Mouse (Mus musculus) bone marrow, adult 2 months (tissue): ENCODE data around the gene Trim72.
A peak's percentile ranks its signal among the peaks of the same experiment; 100 is the strongest.

Experiments
- CTCF ChIP-seq: fragments of 200-500 bp; IDR thresholded peaks from 2 replicates; pipeline ENCODE4 v1.5.1; 2011; ENCODE audit warnings: low read length, control low read depth; ENCODE audit not compliant: control insufficient read depth, insufficient read depth
- POLR2A ChIP-seq: fragments of 200-500 bp; IDR thresholded peaks from 2 replicates; pipeline ENCODE4 v1.6.1; 2011; ENCODE audit warnings: low read depth, mild to moderate bottlenecking, control low read depth, low read length, borderline replicate concordance; ENCODE audit not compliant: control insufficient read depth

DNA sequence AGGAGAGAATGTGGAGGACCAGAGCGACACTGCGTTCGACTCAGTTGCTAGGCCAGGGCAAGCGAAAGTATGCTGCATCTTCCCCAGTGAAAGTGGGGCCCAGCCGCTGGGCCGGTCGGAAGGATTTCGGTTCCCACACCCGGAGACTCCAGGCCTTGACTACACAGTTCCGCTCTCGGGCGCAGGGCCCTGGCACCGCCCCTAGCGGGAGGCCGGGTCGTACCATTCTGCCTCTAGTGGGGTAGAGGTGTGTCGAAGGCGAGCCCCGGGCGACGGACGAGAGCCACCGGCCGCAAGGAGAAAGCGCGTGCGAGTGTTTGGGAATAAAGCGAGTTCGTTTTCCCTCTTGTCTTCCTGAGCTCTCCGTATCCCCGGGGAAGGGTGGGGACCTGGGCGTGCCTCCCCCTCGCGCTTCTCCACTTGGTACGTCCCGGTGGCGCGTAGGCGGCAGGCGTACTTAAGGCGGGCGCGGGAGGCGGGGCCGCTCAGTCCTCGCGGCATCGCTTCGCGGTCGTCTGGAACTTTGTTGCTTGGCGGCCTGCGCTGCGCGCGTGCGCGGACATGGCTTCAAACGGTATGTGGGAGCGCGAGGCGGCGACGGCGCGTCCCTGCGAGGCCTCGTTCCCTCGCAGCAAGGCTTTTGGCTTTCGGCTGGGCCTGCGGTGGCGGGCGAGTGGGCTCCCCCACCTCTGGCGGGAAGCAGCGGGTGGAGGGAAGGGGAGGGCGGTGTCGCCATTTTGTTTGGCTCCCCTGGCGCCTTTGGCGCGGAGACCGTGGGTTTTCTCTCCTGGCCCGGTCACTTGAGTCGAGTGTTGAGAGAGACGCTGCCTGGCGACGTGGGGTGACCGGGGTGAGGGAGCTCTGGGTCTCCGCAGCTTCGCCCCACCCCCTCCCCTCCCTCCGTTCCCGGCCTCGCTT, 36.5 kb upstream of the Trim72 start, which contains the start of gene Fus:
- TF ChIP-seq POLR2A = peak; percentile 100
- TF ChIP-seq CTCF = no peak
